Mouse (Mus musculus): ENCODE results near the gene Arid3a.

- TF ChIP-seq CTCF (IDR thresholded peaks at IDR 0.05; ENCODE audit: low read depth) (no peak), EP300 (IDR thresholded peaks at IDR 0.05; ENCODE audit: low read depth) (no peak)
Observed at GRCm38 (mm10) chr10:79906712-79907111, 20.1 kb upstream of the Arid3a start.
